Mouse (Mus musculus) adrenal gland (tissue): ENCODE measurements around the gene Gmfg.

Experiments used
- intact Hi-C: fragments of 180-260 bp; cut with DNase I; formaldehyde crosslinking; loops from one replicate; pipeline ENCODE4 v1.15.1; 2025

The Gmfg gene

DNA sequence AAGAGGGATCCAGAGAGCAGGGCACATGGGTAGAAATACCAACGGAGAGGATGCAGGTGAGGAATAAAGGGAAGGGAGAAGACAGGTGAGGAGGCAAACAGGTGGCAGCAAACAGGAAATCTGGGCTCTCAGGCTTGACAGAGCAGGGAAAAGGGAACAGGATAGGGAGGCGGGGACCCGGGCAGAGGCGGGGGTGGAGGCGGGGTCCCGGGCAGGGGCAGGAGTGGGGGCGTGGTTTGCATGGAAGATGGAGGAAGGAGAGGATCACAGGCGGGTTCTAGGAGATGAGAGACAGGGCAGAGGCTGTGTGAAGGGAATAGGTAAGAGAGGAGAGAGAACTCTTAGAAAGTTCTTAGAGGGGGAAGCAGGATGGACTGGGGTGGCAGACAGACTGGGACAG lies 41.6 kb downstream of the Gmfg start:
- intact Hi-C loops, result no loop called here

DNA sequence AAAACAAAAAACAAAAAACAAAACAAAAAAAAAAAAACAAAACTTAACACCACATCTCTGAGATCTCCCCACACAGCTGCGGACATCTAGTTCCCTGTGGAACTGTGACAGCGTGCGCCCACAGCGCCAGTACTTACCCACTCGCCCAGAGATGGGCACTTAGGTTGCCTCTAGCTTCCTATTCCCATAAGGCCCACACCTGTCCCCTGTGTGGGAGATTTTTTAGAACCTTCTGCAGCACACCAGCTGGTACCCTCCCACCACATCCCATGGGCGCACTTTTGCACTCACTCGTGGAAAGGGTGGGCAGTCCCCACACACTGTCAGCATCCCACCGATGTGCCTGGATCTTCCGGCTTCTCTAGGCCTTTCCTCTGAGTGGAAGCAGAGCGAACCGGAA lies 45.6 kb downstream of the Gmfg start:
- intact Hi-C loops, result no loop called here

DNA sequence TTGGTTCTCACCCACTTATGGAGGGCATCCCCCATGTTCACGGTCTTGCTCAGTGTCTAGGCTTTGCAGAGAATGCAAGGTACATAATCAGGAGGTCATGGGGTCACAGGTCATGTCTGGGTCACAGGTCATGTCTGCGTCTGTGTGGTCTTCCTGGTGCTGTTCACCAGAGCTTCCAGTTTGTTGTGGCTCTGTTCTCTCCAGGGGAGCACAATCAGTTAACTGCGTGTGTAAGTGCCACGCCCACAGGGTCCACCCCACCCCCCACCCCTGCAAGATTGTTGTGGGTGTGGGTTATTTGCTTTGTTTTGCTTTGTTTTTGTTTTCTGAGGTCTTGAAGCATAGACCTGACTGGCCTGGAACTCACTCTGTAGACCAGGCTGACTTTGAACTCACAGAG lies 46.9 kb downstream of the Gmfg start:
- intact Hi-C loops, result no loop called here

DNA sequence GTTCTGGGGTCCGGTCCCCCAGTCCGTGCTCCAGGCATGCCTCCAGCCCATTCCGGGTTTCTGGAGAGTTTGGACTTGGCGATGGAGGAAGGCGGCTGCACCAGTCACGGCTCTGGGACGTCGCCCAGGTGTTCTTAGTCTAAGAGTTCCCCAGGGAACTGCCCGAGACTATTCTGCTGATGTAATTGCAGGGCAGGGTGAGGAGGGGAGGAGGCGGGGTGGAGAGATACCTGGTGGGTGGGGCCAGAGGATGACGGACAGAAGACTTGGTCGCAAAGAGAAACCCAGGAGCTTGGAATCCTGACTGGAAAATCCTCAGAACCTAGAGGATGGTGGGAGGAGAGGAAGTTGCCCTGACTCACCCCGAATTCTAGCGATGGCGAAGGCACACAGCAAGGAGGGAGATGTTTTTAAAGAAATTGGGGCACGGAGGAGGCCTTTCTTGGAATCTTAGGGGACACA lies 50.8 kb downstream of the Gmfg start:
- intact Hi-C loops, result loop anchor here (5.0 kb wide), 1 partner anchor 114 kb away; no protein-coding TSS in a partner anchor

DNA sequence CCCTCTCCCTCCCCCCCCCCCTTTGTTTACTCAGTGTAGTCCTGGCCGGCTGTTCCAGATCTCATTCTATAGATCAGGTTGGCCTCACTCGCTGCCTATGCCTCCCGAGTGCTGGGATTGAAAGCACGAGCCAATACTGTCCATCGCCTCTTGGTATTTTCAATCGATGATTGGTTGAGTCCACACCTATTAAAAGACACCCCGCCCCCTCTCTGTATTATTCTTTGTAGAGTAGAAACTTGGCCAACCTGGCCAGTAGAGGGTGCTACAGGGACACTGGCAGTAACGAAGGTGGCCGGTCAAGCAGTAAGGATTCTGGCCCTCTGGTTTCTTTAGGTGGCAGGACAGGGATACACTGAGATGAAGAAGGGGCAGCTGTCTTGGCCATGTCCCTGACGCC lies 53.2 kb downstream of the Gmfg start:
- intact Hi-C loops, result loop anchor here (2.0 kb wide), 1 partner anchor 38 kb away; no protein-coding TSS in a partner anchor

DNA sequence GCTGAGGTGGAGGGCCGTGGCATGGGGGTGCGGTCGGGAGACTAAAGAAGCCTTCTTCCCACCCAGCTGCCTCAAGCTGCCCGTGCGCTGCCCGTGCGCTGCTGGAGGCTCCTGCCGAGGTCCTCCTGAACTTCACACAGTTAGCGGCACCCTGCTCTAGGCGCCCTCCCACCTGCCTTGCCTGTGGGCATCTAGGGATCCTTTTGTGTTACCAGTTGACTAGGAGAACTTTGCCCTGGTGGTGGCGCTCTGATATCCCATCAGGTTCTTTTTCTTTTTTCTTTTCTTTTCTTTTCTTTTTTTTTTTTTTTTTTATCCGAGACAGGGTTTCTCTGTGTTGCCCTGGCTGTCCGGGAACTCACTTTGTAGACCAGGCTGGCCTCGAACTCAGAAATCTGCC lies 53.7 kb downstream of the Gmfg start:
- intact Hi-C loops, result loop anchor here (2.0 kb wide), 1 partner anchor 38 kb away; no protein-coding TSS in a partner anchor

DNA sequence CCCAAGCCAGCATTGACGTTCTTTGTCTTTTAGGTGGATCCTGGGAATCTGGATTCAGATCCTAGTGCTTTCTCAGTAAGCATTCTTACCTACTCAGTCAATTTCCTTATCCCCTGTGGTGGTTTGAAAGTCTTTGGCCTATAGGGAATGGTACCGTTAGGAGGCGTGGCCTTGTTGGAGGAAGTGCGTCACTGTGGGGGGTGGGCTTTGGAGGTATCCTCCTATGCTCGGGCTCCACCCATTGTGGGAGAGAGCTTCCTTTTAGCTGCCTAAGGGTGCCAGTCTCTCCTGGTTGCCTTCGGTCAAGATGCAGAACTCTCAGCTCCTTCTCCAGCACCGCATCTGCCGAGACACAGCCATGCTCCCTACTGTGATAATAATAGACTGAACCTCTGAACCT lies 55.1 kb downstream of the Gmfg start:
- intact Hi-C loops, result no loop called here

DNA sequence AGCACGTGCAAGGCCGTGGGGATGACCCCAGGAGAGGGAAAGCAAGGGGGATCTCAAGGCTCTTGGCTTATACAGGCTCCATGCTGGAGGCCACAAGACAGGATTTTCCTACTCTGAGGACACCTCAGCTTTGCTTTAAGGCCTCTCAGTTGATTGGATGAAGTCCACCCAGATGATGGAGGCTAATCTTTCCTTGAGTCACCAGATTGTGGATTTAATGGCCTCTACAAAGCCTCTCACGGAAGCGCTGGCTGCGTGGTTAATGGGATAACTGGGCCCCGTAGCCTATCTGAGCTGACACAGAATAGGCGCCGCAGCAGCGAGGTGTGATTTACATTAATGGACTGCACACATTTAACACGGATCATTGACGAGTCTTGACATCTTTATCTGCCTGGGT lies 58.2 kb downstream of the Gmfg start:
- intact Hi-C loops, result no loop called here
